Mouse (Mus musculus): ENCODE data around the gene Mnx1.

Mnx1 gene

GRCm38 (mm10) chr5:29478208-29479197 lies at the start of gene Mnx1:
Gene Mnx1, minus strand, starts transcription at chr5:29478470.
- in situ Hi-C loops (cut with MboI; ENCODE audit: low pct_unique_long_range_greater_than_20kb in 1 of 2, low sequenced_read_pairs in 2 of 2, unreplicated experiment in 1 of 2), result loop anchor here in 1 of 2 experiments (10.0 to 25.0 kb wide), 2 partner anchors 1016 to 1314 kb away; partner anchors contain the start of genes En2 and Shh

- in situ Hi-C loops (cut with MboI; ENCODE audit: low pct_unique_long_range_greater_than_20kb in 1 of 2, low sequenced_read_pairs in 2 of 2, unreplicated experiment in 1 of 2), result no loop called here
Observed at GRCm38 (mm10) chr5:29516432-29516831, 38.2 kb upstream of the Mnx1 start.

- in situ Hi-C loops (cut with MboI; ENCODE audit: low pct_unique_long_range_greater_than_20kb in 1 of 2, low sequenced_read_pairs in 2 of 2, unreplicated experiment in 1 of 2), result no loop called here
Observed at GRCm38 (mm10) chr5:29515888-29516287, 37.6 kb upstream of the Mnx1 start.

GRCm38 (mm10) chr5:29507013-29507412 lies 28.7 kb upstream of the Mnx1 start:
- in situ Hi-C loops (cut with MboI; ENCODE audit: low pct_unique_long_range_greater_than_20kb in 1 of 2, low sequenced_read_pairs in 2 of 2, unreplicated experiment in 1 of 2), result no loop called here

- in situ Hi-C loops (cut with MboI; ENCODE audit: low pct_unique_long_range_greater_than_20kb in 1 of 2, low sequenced_read_pairs in 2 of 2, unreplicated experiment in 1 of 2), result loop anchor here in 1 of 2 experiments (25.0 kb wide), 1 partner anchor 1025 kb away; the partner anchor contains the start of gene Shh
Observed at GRCm38 (mm10) chr5:29487321-29487720, 9.1 kb upstream of the Mnx1 start.

- in situ Hi-C loops (cut with MboI; ENCODE audit: low pct_unique_long_range_greater_than_20kb in 1 of 2, low sequenced_read_pairs in 2 of 2, unreplicated experiment in 1 of 2), result loop anchor here in 1 of 2 experiments (25.0 kb wide), 1 partner anchor 1024 kb away; the partner anchor contains the start of gene Shh
Observed at GRCm38 (mm10) chr5:29485941-29486320, 7.7 kb upstream of the Mnx1 start.

- in situ Hi-C loops (cut with MboI; ENCODE audit: low pct_unique_long_range_greater_than_20kb in 1 of 2, low sequenced_read_pairs in 2 of 2, unreplicated experiment in 1 of 2), result loop anchor here in 1 of 2 experiments (25.0 kb wide), 1 partner anchor 1023 kb away; the partner anchor contains the start of gene Shh
Observed at GRCm38 (mm10) chr5:29484965-29485940, 7.0 kb upstream of the Mnx1 start.

- in situ Hi-C loops (cut with MboI; ENCODE audit: low pct_unique_long_range_greater_than_20kb in 1 of 2, low sequenced_read_pairs in 2 of 2, unreplicated experiment in 1 of 2), result loop anchor here in 1 of 2 experiments (25.0 kb wide), 1 partner anchor 1022 kb away; the partner anchor contains the start of gene Shh
Observed at GRCm38 (mm10) chr5:29483801-29484200, 5.5 kb upstream of the Mnx1 start.

GRCm38 (mm10) chr5:29479198-29479593 lies 926 bp upstream of the Mnx1 start:
- in situ Hi-C loops (cut with MboI; ENCODE audit: low pct_unique_long_range_greater_than_20kb in 1 of 2, low sequenced_read_pairs in 2 of 2, unreplicated experiment in 1 of 2), result loop anchor here in 1 of 2 experiments (10.0 to 25.0 kb wide), 2 partner anchors 1017 to 1314 kb away; partner anchors contain the start of genes En2 and Shh

- in situ Hi-C loops (cut with MboI; ENCODE audit: low pct_unique_long_range_greater_than_20kb in 1 of 2, low sequenced_read_pairs in 2 of 2, unreplicated experiment in 1 of 2), result loop anchor here in 1 of 2 experiments (10.0 to 25.0 kb wide), 2 partner anchors 1015 to 1313 kb away; partner anchors contain the start of genes En2 and Shh
Observed at GRCm38 (mm10) chr5:29477474-29478207, 629 bp downstream of the Mnx1 start.

- in situ Hi-C loops (cut with MboI; ENCODE audit: low pct_unique_long_range_greater_than_20kb in 1 of 2, low sequenced_read_pairs in 2 of 2, unreplicated experiment in 1 of 2), result loop anchor here in 1 of 2 experiments (10.0 to 25.0 kb wide), 2 partner anchors 1014 to 1311 kb away; partner anchors contain the start of genes En2 and Shh
Observed at GRCm38 (mm10) chr5:29476021-29476420, 2.2 kb downstream of the Mnx1 start.

GRCm38 (mm10) chr5:29475556-29475955 lies 2.7 kb downstream of the Mnx1 start:
- in situ Hi-C loops (cut with MboI; ENCODE audit: low pct_unique_long_range_greater_than_20kb in 1 of 2, low sequenced_read_pairs in 2 of 2, unreplicated experiment in 1 of 2), result loop anchor here in 1 of 2 experiments (10.0 to 25.0 kb wide), 2 partner anchors 1013 to 1311 kb away; partner anchors contain the start of genes En2 and Shh

- in situ Hi-C loops (cut with MboI; ENCODE audit: low pct_unique_long_range_greater_than_20kb in 1 of 2, low sequenced_read_pairs in 2 of 2, unreplicated experiment in 1 of 2), result loop anchor here in 1 of 2 experiments (10.0 to 25.0 kb wide), 2 partner anchors 1013 to 1310 kb away; partner anchors contain the start of genes En2 and Shh
Observed at GRCm38 (mm10) chr5:29475041-29475440, 3.2 kb downstream of the Mnx1 start.

GRCm38 (mm10) chr5:29474246-29474960 lies 3.9 kb downstream of the Mnx1 start:
- in situ Hi-C loops (cut with MboI; ENCODE audit: low pct_unique_long_range_greater_than_20kb in 1 of 2, low sequenced_read_pairs in 2 of 2, unreplicated experiment in 1 of 2), result loop anchor here in 1 of 2 experiments (10.0 kb wide), 1 partner anchor 1310 kb away; the partner anchor contains the start of gene En2

- in situ Hi-C loops (cut with MboI; ENCODE audit: low pct_unique_long_range_greater_than_20kb in 1 of 2, low sequenced_read_pairs in 2 of 2, unreplicated experiment in 1 of 2), result loop anchor here in 1 of 2 experiments (10.0 kb wide), 1 partner anchor 1309 kb away; the partner anchor contains the start of gene En2
Observed at GRCm38 (mm10) chr5:29473551-29474245, 4.6 kb downstream of the Mnx1 start.

Data from mouse embryonic stem cell (cell line).